Mouse (Mus musculus) spleen, adult 10 weeks (tissue): Measurements from ENCODE around the gene Tmem139. TPM values are rescaled to one million over a fixed set of nuclear protein-coding genes. Genes with fewer than 3 reads are reported as not detected.

Experiments
- polyA plus RNA-seq: library from polyadenylated mRNA; stranded (reverse); fragments of 350-450 nt; fragmentation: Illumina TruSeq; extraction: RNeasy Lipid Tissue Mini Kit (QIAGEN cat#74804); gene quantifications from one replicate; pipeline ENCODE4 v1.2.3, GENCODE M21; 2015; ENCODE audit warnings: low replicate concordance; ENCODE audit not compliant: insufficient read depth

Tmem139 gene
- polyA plus RNA-seq: not detected

GRCm38 (mm10) chr6:42261524-42262170, at the start of gene Tmem139:
Gene Tmem139, plus strand, starts transcription at chr6:42261970.

DNA sequence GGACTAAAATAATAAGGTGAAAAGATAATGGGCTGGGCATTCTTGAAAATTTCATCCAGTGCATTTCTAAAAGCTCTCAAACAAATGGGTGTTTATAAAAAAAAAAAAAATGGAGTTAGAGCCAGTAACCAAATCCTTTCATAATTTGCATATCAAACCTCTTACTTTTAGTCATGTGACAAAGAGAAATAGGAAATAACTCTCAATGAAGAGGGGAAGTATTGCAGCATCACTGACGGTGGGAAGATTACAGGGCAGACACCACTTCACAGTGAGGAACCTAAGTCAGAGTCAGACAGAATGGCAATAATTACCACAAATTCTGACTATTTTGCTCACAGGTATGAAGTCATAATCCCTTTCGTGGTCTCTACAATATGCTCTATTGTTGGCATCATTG, 46.7 kb upstream of the Tmem139 start, which contains the start of gene Tas2r144:
Gene Tas2r144 (plus strand): TSS at position 301 of the 400 bp plus-strand sequence.

GRCm38 (mm10) chr6:42245711-42246353, 15.9 kb upstream of the Tmem139 start, which contains the start of gene Gstk1:
Gene Gstk1, plus strand, starts transcription at chr6:42245935.

GRCm38 (mm10) chr6:42264626-42265312, 3.0 kb downstream of the Tmem139 start, which contains the start of gene Casp2:
Gene Casp2, plus strand, starts transcription at chr6:42264985.

GRCm38 (mm10) chr6:42286448-42286847, 24.7 kb downstream of the Tmem139 start, which contains the start of gene Clcn1:
Gene Clcn1, plus strand, starts transcription at chr6:42286685.

Other genes starting within 250 kb of the Tmem139 start
- not detected for gene Sva, start 223.6 kb upstream of the Tmem139 start, polyA plus RNA-seq
- gene Tas2r139, start 121.0 kb upstream of the Tmem139 start, polyA plus RNA-seq: not detected
- gene Tas2r144, start 46.6 kb upstream of the Tmem139 start, polyA plus RNA-seq: not detected
- gene Gstk1, start 16.0 kb upstream of the Tmem139 start, polyA plus RNA-seq: 15.9 TPM
- 72.5 TPM for gene Casp2, start 3.0 kb downstream of the Tmem139 start, polyA plus RNA-seq
- gene Clcn1, start 24.7 kb downstream of the Tmem139 start, polyA plus RNA-seq: 0.88 TPM
- 0.29 TPM for gene Fam131b, start 62.7 kb downstream of the Tmem139 start, polyA plus RNA-seq
- 29.0 TPM for gene Zyx, start 87.7 kb downstream of the Tmem139 start, polyA plus RNA-seq
- gene Epha1, start 111.3 kb downstream of the Tmem139 start, polyA plus RNA-seq: 0.07 TPM
- gene Tas2r143, start 138.3 kb downstream of the Tmem139 start, polyA plus RNA-seq: not detected
- not detected for gene Tas2r135, start 143.5 kb downstream of the Tmem139 start, polyA plus RNA-seq
- gene Tas2r126, start 172.6 kb downstream of the Tmem139 start, polyA plus RNA-seq: not detected
- not detected for gene Olfr458, start 203.2 kb downstream of the Tmem139 start, polyA plus RNA-seq
- gene Olfr457, start 214.4 kb downstream of the Tmem139 start, polyA plus RNA-seq: not detected
- gene Olfr456, start 225.2 kb downstream of the Tmem139 start, polyA plus RNA-seq: not detected